In genomic region chr17:5491801-5492745, GRCm38 (mm10) we compare ENCODE assay signal across 8 mouse cellular contexts. TPM values are rescaled to one million over a fixed set of nuclear protein-coding genes. Genes with fewer than 3 reads are reported as not detected.
A peak's percentile ranks its signal among the peaks of the same experiment; 100 is the strongest.
DNase-seq lines count a peak whose midpoint lies in the region; ATAC-seq lines count a peak whose summit lies in the region.

Gene Zdhhc14, plus strand, starts transcription at chr17:5492557.

- H3K9me3 ChIP-seq in hindbrain, embryonic 14.5 days (ENCODE audit: control insufficient read depth, low read length) = no peaks in the 10 kb centered on the region

- H3K4me1 ChIP-seq in hindbrain, embryonic 14.5 days (replicated peaks; ENCODE audit: control insufficient read depth, insufficient read depth, low read length) = peaks cover 15% of the 10 kb centered on the region

- H3K27ac ChIP-seq in hindbrain, embryonic 14.5 days = peak within 1 kb of the TSS; percentile 98

- peak within 1 kb of the TSS; percentile 73 for H3K4me3 ChIP-seq in hindbrain, embryonic 14.5 days (replicated peaks; ENCODE audit: low read length)

- H3K27me3 ChIP-seq in hindbrain, embryonic 14.5 days (ENCODE audit: control insufficient read depth, insufficient read depth, low read length) = no peaks in the 10 kb centered on the region

- peak within 1 kb of the TSS; percentile 97 for H3K4me2 ChIP-seq in hindbrain, embryonic 14.5 days (replicated peaks)

- peak; percentile 91 for ATAC-seq in hindbrain, embryonic 14.5 days (ENCODE audit: low FRiP score)

- under 1% methylated on average over 70 of the region's 70 CpGs for WGBS in hindbrain, embryonic 14.5 days

- H3K9ac ChIP-seq in hindbrain, embryonic 14.5 days = peak within 1 kb of the TSS; percentile 78

- peak; percentile 94 for DNase-seq in ZHBTc4 (ENCODE audit: low read depth, low spot score)
- DNase-seq in cerebellum, postnatal 4 days (ENCODE audit: low spot score in 2 of 2) = peak; percentile 70 to 86
- peak; percentile 92 to 93 for DNase-seq in frontal cortex, postnatal 36 days (ENCODE audit: low spot score in 2 of 2)
- peak; percentile 84 for DNase-seq in hindbrain, embryonic 14.5 days (ENCODE audit: low spot score)
- peak; percentile 95 to 96 for DNase-seq in layer of hippocampus, postnatal 36 days
- peak; percentile 91 for DNase-seq in lung, postnatal 25 days (ENCODE audit: low spot score)
- DNase-seq in retina, adult 2 months (ENCODE audit: low read depth, low spot score) = peak; percentile 70
- peak; percentile 94 for DNase-seq in thymus, postnatal 25 days

- no peaks in the 10 kb centered on the region for H3K36me3 ChIP-seq in hindbrain, embryonic 14.5 days (replicated peaks; ENCODE audit: control insufficient read depth, insufficient read depth)

RNA-seq across cellular contexts. Expression of gene Zdhhc14, which starts in this region (rescaled TPM):
- 12.3 and 15.0 TPM in 2 replicates for polyA plus RNA-seq in hindbrain, embryonic 14.5 days (2014; fragmentation: Nextera tagmentation; extraction: Ambion mirVana)
- total RNA-seq in layer of hippocampus, postnatal 36 days (2021) = 10 to 100 TPM; 48.7 to 51.8 TPM

Comparison
In these comparisons a context has a peak if more than half of its experiments do, and no peak if none do; other contexts are left out.
1. Peak in every context shown above with its lines: DNase-seq, ATAC-seq, H3K4me3 ChIP-seq and H3K27ac ChIP-seq.